Mouse (Mus musculus) v-Abl transformed pro-B cells (cell line): ENCODE data around the gene Atxn7.

ENCODE experiments used
- in situ Hi-C, 2 experiments: fragments of 400-800 bp; cut with MboI; formaldehyde crosslinking; loops; one replicate each; pipeline ENCODE4 v1.15.1; 2025; ENCODE audit not compliant: unreplicated experiment in 2 of 2

The Atxn7 gene

GRCm38 (mm10) chr14:14101296-14101695 is 140.1 kb downstream of the Atxn7 start:
- in situ Hi-C loops = loop anchor here in 1 of 2 experiments (25.0 kb wide), 1 partner anchor 686 kb away; no protein-coding TSS in a partner anchor

GRCm38 (mm10) chr14:14104213-14104929 is 143.1 kb downstream of the Atxn7 start:
- in situ Hi-C loops = loop anchor here in 1 of 2 experiments (25.0 kb wide), 1 partner anchor 683 kb away; no protein-coding TSS in a partner anchor

GRCm38 (mm10) chr14:14104930-14105318 is 143.7 kb downstream of the Atxn7 start:
- in situ Hi-C loops = loop anchor here in 1 of 2 experiments (25.0 kb wide), 1 partner anchor 682 kb away; no protein-coding TSS in a partner anchor

DNA sequence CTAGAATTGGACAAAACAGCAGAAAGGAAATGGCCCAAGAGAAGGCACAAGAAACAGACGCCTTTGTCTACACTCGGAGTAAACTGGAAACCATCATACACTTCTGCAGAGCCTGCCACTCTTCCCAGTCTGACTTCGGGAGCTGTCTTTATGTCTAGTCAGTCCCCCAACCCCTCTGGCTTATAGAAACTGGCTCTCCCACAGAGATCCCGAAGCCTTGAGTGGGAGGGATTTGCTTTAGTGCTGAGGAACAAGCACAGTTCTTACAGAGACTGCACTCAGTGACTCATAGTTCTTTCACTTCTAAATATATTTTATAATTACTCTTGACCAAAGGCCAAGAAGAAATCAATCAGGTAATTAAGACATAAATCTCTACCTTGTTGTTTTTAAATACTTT is 149.5 kb downstream of the Atxn7 start:
- in situ Hi-C loops = loop anchor here in 1 of 2 experiments (25.0 kb wide), 1 partner anchor 677 kb away; no protein-coding TSS in a partner anchor

DNA sequence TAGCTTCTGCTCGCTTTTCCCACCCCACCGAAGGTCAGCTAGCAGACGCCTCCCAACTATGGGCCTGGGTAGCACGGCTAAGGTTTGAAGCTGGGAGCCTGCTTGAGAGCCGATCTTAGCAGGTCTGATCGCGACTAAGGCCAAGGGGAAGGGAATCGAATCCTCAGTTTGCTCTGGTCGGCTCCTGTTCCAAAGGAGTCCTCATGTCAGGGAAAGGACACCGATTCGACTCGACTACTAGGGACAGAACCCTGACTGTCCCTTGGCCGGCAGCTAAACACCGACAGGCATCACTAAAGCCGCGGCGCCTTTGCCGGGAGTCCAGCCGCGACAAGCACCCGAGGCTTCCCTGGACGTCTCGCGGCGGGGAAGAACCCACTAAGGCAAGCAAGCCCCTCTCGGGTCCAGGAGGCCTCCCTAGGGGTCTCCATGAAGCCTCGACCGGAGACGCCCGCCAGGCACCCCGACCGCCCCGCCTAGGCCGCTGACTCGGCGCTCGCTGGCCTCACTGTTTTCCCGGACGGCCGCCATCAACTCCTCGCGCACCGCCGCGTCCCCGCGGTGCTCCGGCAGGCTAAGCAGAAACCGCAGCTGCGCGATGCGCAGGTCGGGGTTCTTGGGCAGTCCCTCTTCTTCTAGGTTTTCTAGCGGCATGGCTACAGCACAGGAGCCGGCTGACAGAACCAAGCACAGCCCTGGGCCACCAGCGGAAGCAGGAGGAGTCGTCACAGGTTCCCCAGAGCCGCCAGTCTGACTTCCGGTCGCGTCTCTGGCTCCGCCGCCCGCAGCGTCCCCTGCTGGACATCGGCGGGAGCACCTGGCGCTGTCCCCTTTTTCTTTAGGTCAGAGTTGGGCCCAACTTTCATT is 159.2 kb downstream of the Atxn7 start, which contains the start of gene Psmd6:
Gene Psmd6, minus strand, starts transcription at position 755 of the 867 bp plus-strand sequence.
- in situ Hi-C loops = loop anchor here (10.0 to 25.0 kb wide), 5 partner anchors 224 to 864 kb away; partner anchors contain the start of gene Il3ra (in 1 of the 2)
